Mouse (Mus musculus): ENCODE results near the gene Sbk3.

The Sbk3 gene

DNA sequence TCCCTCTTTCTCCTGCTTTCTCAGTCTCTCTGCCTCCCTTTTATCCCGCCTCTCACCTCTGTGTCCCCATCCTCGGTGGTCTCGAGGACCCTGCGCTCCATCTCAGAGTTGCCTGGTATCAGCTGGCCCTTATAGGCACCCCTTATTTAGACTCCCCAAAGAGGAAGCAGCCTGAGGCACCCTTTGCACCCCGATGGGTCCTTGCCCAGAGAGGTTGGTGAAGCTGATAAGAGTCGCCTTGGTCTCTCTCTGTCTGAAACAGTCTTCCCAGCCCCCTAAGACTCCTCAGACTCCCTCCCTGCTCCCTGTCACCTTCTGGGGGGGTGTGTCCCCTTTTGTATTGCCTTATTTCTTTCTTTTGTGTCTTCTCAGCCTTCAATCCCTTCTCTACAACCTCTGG is at the start of gene Sbk3:
Gene Sbk3, minus strand, starts transcription at position 101 of the 400 bp plus-strand sequence.
- CTCF ChIA-PET: no interaction called here

DNA sequence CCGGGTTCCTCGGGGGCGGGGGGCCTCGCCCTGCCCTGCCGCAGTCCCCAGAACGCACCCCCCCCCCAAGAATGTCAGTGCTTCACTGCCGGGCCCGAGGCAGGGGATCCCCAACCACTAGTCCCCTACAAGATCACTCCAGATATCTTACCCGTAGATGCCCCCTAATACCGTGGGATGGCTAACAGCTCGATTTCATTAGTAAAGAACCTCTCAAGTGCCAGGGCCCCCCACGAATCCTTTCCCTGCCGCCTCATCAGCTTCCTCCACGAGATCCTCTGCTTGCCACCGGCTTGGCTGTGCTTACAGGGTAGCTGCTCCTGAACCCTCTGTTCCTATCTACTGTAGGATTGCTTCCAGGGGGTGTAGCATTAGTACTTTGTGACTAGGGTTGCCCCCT is 49.7 kb upstream of the Sbk3 start:
- CTCF ChIA-PET: no interaction called here

DNA sequence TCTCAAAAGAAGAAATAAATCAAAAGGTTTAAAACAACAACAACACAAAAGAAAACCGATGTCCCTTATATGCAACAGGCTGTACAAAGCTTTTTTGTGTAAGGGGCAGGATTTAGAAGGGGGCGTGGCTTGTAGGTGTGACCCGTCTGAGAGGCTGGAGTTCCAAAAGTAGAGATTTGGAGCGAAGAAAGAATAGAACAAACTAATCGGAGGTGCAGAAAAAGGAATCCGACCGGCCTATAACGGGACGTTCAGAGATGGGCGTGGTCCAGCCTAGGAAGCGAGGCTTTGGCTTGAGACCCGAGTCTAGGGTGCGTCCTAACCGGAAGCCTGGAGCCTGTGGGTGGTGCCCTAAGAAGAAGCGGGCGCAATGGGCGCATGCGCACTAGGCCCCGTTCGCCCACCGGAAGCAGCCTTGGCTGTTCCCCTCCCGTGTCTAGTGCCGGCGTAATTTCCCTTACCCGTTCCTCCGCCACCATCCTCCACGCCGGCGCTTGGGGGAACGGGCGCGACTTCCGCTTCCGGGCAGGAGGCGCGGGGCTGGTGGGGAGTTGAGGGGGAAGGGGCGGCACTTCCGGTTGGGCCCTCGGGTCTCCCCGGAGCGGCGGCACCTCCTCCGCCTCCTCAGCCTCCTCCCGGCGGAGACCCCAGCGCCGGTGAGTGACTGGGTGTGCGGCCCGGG is 49.2 kb upstream of the Sbk3 start, which contains the start of the genes Zfp865 and Ccdc106:
Gene Zfp865, plus strand, starts transcription at position 377 of the 682 bp plus-strand sequence.
Gene Ccdc106, plus strand, starts transcription at position 554 of the 682 bp plus-strand sequence.
- CTCF ChIA-PET: interaction anchor here (0.7 to 1.2 kb wide), 3 partner anchors 31 to 1375 kb away, joined by 3 to 11 read pairs (median 4); partner anchors contain the start of genes Cnot3 and Zfp580

DNA sequence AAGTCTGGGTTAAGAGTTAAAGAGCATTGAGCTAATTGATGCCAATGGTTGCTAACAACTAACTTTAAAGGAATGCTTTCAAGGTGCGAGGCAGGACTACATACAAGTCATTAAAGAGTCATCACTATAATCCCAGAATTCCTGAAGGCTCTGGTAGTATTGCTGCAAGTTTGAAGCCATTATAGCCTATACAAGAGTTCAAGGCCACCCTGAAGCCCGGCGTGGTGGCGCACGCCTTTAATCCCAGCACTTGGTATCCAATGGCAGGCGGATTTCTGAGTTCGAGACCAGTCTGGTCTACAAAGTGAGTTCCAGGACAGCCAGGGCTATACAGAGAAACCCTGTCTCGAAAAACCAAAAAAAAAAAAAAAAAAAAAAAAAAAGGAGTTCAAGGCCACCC is 48.6 kb upstream of the Sbk3 start:
- CTCF ChIA-PET: interaction anchor here (0.7 to 1.2 kb wide), 3 partner anchors 32 to 1374 kb away, joined by 3 to 11 read pairs (median 4); partner anchors contain the start of genes Cnot3 and Zfp580

DNA sequence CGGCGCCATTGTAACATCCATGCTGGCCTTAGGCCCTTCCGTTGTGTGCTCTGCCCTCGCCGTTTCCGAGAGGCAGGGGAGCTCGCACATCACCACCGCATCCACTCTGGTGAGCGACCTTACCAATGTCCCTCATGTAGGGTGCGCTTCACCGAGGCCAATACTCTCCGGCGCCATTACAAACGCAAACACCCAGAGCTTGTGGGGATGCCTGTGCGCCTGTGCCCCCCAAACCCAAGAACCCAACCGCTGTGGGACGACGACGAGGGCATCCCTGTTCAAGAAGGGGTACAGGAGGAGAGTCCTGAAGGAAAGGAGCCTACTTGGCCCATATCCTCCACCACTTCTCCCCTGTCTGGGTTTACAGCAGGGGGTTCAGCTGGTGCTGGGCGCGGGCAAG is 47.0 kb upstream of the Sbk3 start:
- CTCF ChIA-PET: interaction anchor here (0.5 kb wide), 1 partner anchor 44 kb away, joined by 3 read pairs; the partner anchor contains the start of gene U2af2

DNA sequence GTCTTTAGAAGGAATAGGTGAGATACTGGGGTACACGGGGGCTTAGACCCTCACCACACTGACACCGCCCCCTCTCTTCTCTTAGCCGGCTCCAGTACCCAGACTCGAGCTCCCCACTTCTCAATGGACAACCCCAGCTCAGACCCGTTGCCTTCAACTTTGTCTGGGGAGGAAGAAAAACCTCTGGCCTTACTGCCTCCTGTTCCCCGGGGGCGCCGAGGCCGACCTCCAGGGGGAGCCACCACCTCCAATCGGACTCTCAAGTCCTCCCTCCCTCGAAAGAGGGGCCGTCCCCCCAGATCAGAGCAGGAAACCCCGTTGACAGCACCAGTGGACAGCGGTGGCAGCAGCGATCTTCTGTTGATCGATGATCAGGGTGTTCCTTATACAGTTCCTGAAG is 46.4 kb upstream of the Sbk3 start:
- CTCF ChIA-PET: no interaction called here

DNA sequence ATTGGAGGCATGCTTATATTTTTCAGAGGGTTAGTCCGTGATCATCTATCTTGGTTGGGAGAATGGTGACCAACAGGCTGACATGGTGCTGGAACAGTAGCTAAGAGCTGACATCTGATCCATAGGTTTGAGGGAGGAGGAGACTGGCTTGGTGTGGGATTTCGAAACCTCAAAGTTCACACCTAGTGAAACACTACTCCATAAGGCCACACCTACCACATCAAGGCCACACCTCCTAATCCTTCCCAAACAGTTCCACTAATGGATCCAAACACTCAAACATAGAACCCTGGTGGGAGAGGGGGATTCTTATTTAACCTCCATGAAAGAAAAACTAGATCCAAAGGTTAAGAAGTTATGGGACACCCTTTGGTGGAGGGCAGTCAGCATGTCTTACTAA is 46.0 kb upstream of the Sbk3 start:
- CTCF ChIA-PET: interaction anchor here (1.0 to 1.2 kb wide), 2 partner anchors 30 to 45 kb away, joined by 3 read pairs; partner anchors contain the start of gene U2af2

DNA sequence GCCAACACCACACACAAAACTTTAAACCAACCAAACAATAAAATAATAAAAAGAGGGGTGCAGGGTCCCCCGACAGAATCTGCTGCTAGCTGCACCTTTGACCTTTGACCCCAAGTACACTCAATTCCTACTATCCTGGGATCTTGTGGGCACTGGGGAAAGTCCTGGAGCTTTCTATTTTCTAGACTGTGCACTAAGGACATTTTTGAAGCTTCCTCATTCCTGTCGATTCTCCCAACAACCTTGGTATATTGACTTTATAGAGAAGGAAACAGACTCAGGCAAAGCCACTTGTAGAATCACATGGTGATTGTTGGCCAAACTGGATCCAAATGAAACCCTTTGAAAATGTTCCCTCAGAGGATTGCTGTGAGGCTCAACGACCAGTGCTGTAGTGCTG is 45.1 kb upstream of the Sbk3 start:
- CTCF ChIA-PET: interaction anchor here (0.8 to 1.2 kb wide), 3 partner anchors 31 to 109 kb away, joined by 3 to 4 read pairs (median 3); partner anchors contain the start of genes Rasl2-9 and U2af2

DNA sequence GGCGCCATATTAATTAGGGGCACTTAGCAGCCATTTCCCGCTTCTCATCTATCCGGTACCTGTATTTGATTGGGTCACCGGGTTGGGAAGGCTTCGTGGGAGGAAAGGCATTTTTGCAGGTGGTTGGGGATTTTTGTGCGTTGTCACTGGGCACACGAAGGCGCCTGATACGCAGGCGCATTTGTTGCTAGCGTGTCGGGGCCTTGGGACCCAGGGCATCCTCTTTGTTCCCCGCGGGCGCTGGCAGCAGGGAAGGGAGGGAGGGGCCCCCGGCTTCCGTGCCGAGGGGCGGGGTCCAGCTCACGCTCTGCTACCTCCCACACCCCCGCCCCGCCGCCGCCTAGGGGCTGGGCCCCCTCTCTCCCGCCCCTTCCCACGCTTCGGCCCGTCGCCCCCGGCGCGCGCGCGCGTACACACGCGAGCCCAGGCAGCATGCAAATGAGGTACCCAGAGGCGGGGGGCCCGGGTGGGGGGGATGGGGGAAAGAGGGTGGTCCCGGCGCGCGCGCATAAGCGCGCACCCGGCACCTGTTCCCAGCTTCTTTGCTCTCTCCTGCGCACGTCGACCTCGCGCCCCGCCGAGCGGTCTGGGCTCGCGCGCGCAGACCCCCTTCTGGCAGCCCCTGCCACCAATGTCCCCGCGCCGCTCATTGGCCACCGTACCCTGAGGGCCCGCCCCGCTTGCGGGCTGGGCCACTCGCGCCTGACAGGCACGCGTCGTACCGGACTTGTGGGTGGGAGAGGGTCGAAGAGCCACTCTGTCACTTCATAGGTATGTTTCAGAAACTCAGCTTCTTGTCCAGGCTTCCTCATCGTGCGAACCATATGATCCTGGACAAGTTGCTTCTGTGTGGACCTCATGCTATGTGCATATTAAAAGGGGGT is 44.4 kb upstream of the Sbk3 start, which contains the start of gene Gm44973:
Gene Gm44973, plus strand, starts transcription at position 379 of the 884 bp plus-strand sequence.
- CTCF ChIA-PET: interaction anchor here (0.6 to 1.2 kb wide), 4 partner anchors 32 to 110 kb away, joined by 3 to 4 read pairs (median 3); partner anchors contain the start of genes Rasl2-9 and Zfp580

DNA sequence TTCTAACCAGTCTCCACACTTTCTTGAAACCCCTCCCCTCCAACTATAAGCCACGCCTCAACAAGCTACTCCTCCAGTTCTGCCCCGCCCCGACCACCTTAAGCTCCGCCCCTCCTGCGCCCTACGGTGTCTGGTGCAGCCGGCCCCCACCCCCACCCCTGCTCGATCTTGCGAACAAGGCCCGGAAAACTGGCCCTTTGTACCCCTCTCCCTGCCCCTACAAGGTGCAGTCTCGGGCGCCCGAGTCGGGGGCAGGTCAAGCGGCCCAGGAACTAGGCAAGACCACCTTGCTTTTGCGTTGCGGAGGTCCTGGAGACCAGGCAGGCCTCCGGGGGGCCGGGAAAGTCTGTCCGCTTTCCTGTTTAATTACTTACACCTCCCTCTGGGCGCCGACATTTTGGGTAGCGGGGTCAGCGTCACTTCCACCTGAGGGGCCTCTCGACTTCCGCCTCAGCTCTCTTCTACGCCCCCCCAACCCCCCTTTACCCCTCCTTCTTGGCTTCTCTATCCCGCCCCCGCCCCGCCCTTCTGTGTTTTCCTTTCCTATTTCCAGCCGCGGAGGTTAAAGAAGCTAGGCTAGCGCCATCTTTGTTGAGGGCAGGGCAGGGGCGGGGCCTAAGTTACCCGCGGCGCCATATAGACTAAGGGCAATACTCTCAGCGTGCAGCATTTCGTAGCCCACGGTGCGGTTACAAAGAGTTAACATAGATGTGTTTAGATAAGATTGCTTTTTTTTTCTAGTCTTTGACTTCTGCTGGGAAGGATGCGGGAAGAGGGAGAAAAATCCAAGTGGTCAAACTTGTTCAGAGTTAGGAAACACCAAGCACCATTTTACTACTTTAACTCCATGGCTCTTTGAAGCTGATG is 43.5 kb upstream of the Sbk3 start, which contains the start of the genes Zfp524 and Fiz1:
Gene Zfp524, plus strand, starts transcription at position 165 of the 867 bp plus-strand sequence.
Gene Fiz1, minus strand, starts transcription at position 447 of the 867 bp plus-strand sequence.
- CTCF ChIA-PET: interaction anchor here (0.6 to 0.8 kb wide), 3 partner anchors 37 to 375 kb away, joined by 3 read pairs; partner anchors contain the start of gene Zfp580

DNA sequence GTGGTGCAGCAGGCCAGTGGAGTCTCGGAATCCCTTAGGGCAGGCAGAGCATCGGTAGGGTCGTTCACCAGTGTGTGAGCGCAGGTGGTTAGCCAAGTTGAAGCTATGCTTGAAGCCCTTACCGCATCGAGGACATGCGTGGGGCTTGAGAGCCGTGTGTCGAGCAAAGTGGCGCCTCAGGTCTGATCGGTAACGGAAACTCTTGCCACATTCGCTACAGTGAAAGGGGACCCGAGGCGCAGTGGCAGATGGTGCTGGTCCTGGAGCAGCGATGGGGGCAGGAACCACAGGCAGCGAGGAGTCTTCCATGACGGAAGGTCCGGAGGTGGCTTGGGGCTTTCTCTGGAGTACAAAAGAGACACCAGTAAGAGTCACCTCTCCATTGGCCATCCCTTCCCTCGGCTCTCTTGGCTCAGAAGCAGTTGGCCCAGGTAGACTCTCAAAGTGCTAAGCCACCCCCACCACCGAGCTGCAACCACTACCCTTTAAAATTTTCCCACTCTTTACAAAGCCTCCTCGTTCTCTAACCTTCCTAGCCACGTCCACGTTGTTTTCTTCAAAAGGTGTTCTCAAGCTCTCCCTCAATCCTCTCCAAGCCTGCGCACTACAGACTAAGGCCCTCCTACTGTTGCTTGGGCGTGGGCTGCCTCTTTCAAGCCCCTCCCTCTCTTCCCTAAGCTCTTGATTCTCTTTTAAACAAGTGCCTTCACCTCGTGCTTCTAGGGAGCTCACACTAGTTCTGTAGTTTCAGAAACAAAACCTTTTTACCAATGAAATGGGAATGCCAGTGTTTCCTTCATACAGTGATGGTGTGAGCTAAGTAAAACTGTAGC is 41.9 kb upstream of the Sbk3 start:
- CTCF ChIA-PET: interaction anchor here (0.8 kb wide), 1 partner anchor 17 kb away, joined by 3 read pairs; the partner anchor contains the start of gene Zfp579

DNA sequence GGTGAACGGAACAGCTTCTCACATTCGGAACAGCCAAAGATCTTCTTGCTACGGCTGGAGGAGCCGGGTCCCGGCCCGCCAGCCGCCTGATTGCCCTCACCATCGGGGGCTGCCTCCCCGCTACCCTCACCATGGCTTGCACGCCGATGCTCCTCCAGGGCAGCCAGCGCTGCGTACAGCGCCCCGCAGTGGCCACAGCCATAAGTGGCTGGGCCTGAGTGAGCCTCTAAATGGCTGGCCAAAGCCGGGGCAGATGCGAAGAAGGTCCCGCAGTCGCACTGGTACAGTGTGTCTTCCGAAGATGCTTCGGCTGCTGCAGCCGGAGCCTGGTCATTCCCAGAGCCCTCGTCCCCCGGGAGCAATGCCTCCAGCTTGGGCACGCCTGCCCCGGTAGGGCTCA is 37.3 kb upstream of the Sbk3 start:
- CTCF ChIA-PET: no interaction called here

DNA sequence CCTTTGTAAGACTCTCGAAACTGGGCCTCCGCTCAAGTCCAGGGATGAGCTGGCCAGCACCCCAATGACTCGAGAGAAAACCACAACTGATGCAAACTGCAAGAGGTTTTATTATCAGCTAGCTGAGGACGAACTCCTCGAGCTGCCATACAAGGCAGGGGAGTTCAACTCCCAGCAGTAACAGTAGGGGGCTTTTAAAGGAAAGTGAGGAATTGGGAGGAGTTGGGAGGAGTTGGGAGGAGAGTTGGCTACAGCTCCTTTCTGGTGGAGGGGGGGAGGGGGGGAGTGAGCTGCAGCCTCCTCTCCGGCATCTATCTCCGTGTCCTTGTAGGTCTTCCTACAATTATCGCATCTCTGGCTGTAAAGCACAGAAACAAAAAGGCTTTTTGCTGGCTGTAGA is 31.9 kb upstream of the Sbk3 start:
- CTCF ChIA-PET: interaction anchor here (0.6 kb wide), 1 partner anchor 109 kb away, joined by 3 read pairs; no protein-coding TSS in a partner anchor

DNA sequence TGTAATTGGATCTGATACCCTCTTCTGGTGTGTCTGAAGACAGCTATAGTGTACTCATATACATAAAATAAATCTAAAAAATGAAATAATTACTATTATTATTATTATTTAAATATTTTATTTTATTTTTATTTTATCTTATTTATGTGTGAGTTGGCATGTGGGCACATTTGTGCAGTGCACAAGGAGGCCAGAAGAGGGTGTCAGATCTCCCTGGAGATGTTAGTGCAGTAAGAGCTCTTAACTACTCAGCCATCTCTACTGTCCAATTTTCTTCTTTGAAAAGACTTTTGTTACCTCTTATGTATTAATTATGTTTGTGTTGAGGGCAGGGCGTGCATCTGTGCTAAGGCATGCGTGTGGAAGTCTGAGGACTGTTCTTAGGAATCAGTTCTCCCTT is 28.9 kb upstream of the Sbk3 start:
- CTCF ChIA-PET: interaction anchor here (1.4 kb wide), 1 partner anchor 47 kb away, joined by 8 read pairs; no protein-coding TSS in a partner anchor

DNA sequence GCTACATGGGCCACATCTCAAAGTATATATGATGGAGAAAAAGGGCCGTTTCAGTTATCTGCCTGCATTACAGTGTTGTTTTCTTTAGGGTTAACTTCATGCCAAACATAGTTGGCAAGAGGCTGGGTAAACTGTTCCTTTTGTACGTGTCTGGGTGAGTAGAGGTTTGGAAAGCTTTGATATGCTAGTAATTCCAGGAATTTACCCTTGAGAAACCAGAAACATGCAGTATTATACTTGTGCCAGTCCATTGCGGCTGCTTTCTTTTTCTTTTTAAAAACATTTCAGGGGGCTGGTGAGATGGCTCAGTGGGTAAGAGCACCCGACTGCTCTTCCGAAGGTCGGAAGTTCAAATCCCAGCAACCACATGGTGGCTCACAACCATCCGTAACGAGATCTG is 26.0 kb upstream of the Sbk3 start:
- CTCF ChIA-PET: no interaction called here

DNA sequence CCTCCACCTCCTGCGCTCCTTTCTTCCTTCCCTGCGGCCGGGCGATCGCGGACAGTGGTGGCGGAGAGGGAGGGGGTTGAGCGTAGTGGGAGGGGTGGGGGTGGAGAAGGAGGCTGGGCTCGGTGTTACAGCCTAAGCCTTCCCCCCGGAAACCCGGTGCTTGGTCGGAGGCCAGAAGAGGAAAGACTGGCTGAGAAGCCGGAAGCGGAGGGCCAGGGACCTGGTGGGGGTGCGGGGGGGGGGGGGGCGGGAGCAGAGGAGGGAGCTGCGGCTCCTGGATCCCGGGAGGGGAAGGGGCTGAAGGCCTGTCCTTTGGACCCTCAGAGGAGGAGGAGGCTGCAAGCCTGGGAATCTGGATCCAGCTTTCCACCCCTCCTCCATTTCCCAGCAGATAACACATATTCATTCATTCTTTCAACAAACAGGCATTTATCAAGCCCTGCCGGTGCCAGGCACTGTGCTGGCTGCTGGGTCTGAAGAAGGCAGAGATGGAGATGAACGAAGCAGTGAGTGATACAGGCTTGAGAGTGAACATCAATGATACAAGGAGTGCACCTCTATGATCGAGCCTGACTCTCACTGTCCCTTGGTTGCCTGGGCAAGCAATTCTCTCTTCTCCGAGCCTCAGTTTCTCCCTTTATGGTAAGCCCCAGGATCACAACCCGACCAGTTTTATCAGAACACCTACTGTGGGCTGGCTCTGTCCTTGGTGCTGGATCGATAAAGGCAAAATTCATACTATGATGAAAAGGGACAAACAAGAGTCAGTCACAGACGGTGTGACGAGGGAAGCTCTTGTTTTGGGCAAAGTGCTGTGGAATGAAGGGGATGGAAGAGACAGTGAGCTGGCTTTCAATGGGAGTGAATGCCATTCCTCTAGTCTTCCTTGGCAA is 25.3 kb upstream of the Sbk3 start, which contains the start of gene Zfp579:
Gene Zfp579, minus strand, starts transcription at position 156 of the 893 bp plus-strand sequence.
- CTCF ChIA-PET: interaction anchor here (0.5 to 1.0 kb wide), 4 partner anchors 17 to 856 kb away, joined by 3 to 4 read pairs (median 3); no protein-coding TSS in a partner anchor

DNA sequence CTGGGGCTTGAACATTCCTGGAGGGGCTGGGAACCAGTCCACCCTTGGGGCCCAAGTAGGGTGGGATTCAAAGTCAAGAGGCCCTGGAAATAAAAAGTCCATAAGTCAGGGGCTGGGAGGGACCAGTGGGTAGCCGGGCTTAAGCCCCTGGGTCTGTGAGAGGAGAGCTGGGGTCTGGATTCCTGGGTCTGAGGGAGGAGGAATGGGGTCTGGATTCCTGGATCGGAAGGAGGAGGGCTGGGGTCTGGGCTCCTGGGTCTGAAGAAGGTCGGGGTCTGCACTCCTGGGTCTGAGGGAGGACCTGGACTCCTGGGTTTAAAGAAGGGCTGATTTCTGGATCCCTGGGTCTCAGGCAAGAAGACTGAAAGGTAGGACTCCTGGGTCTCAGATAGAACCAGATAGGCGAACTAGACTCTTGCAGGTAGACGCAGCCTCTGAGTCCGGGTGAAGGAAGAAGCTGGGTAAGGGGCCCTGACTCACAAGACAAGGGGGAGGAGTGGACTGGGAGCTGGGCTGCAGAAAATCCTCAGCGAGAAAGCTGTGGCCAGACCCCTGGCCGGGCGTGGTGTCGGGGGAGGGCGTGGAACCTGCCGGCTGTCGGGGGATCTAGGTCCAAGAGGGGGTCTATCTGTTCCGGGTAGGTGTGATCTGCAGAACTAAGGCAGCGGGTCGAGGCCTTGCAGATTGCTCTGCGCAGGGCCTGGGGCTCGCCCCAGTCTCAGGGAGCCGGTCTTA is 24.5 kb upstream of the Sbk3 start:
- CTCF ChIA-PET: interaction anchor here (0.5 to 1.0 kb wide), 2 partner anchors 18 to 110 kb away, joined by 3 read pairs; no protein-coding TSS in a partner anchor

Data from spleen, embryonic (tissue).